Mouse (Mus musculus) cerebellum, adult 2 months (tissue): ENCODE measurements around the gene Sh3glb2.

Experiments used
- CTCF ChIP-seq: fragments of 200-500 bp; IDR thresholded peaks from 2 replicates; pipeline ENCODE4 v1.5.1; 2011; ENCODE audit warnings: low read depth, mild to moderate bottlenecking, control low read depth, low read length, moderate library complexity, borderline replicate concordance; ENCODE audit not compliant: insufficient read depth
- POLR2A ChIP-seq: fragments of 200-500 bp; IDR thresholded peaks from 2 replicates; pipeline ENCODE4 v1.6.1; 2011; ENCODE audit warnings: low read length, control low read depth, borderline replicate concordance; ENCODE audit not compliant: insufficient read depth

GRCm38 (mm10) chr2:30397986-30398512 lies 38.9 kb upstream of the Sh3glb2 start:
- TF ChIP-seq CTCF (no peak), POLR2A (no peak)
